Mouse (Mus musculus) thymus, adult 18-20 months (tissue): ENCODE measurements around the gene Grk4.
A peak's percentile ranks its signal among the peaks of the same experiment; 100 is the strongest.

Source experiments
- DNase-seq, 2 experiments: peaks; one replicate each; pipeline ENCODE4 v3.0.0; 2022; ENCODE audit warnings: mixed read lengths in 2 of 2

Grk4 gene

DNA sequence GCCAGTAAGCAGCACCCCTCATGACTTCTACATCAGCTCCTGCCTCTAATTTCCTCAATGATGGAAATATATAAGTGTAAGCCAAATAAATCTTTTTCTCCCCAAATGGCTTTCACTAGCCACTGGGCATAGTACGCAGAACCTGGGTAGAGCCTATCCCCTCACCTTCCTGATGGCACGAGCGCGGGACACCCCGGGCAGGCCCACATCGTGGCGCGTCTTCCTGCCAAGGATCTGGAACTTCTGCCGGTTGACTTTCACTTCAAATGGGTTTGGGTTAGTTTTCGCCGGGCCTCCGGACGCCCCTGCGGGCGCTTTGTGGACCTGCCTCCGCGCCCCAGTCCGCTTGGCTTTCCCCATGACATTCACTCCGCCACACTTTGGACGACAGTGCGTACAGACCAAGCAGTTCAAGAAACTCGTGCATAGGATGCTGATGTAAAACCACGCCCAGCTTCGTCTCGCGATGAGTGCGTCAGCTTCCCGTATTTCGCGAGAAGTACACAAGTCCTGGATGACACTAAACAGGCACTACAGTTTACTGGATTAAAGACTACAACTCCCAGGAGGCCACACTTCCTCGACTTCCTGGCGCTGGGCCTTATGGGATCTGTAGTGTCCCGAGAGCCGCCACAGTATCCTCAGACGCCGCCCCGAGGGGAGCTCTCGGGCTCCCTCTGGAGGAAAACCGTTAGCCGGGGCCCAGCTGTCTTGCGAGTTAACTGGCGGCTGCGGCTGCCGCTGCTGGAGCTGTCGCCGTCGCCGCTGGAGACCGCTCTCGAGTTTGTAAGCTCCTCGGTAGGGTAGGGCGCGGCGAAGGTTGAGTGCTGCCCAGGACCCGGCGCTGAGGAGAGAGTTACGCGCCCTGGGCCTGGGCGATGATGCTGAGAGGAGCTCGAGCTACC, at the start of gene Grk4, which contains the start of gene Nop14:
Gene Grk4 (plus strand): TSS at position 694 of the 905 bp plus-strand sequence.
Gene Nop14 (minus strand): TSS at position 463 of the 905 bp plus-strand sequence.
- DNase-seq: peak; percentile 98 to 100

DNA sequence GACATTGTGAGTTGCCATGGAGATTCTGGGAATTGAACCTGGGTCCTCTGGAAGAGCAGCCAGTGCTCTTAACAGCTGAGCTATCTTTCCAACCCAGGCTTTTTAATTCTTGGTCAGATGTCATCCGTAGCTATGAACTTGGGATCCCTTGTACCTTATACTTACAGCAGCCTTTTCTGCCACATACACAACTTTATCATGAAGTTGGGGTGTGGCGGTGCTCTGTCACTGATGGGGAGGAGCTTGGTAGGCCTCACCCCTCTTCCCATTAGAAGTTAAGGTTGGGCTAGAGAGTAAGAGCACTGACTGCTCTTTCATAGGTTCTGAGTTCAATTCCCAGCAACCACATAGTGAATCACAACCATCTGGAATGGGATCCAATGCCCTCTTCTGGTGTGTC, 27.2 kb upstream of the Grk4 start:
- no peak for DNase-seq

DNA sequence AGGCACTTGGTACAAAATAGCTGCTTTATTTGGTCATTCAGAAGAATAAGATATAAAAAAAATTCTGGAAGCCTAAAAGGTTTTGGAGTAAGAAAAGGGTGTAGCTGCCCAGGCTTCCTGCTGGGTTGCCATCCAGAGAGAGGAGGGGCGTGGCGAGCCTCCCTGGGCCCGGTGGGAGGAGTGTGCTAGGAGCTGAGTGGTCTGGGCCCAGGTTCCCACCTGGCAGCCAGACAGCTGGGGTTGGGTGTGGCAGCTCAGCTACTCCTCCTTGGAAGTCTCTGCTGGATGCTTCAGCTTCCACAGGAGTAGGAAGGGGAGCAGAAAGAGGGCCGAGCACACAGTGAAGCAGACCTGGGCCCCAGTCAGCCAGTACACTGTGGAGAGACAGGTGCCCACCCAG, 26.5 kb upstream of the Grk4 start:
- no peak for DNase-seq

DNA sequence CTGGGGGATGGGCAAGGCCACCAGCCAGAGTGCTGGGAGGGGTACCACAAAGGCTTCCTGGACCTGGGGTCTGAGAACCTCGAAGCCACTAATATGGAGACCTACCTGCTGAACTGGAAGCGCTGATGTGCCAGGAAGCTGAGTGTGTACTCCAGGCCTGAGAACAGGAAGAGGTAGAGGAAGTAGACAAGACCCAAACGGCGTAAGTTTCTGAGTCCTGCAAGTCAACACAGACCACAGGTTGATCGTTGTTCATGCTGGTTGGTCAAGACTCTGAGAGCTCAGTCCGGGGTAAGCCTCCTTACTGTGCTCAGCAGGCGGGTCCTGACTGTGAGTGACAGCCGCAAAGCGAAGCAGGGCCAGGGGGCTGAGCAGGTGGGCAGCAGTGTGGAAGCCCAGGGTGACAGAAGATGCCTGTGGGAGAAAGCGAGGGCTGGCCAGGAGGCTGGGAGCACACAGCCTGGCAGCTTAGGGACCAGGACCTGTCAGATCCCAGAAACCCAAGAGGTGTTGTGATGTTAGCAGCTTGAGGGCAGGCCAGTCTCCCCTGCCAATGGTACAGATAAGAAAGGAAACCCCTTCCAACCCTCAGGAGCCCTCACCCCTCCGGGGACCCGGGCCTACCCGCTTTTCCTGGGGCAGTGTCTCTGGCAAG, 25.3 kb upstream of the Grk4 start:
- no peak for DNase-seq

GRCm38 (mm10) chr5:34635665-34636192, 24.4 kb upstream of the Grk4 start:
- no peak for DNase-seq

DNA sequence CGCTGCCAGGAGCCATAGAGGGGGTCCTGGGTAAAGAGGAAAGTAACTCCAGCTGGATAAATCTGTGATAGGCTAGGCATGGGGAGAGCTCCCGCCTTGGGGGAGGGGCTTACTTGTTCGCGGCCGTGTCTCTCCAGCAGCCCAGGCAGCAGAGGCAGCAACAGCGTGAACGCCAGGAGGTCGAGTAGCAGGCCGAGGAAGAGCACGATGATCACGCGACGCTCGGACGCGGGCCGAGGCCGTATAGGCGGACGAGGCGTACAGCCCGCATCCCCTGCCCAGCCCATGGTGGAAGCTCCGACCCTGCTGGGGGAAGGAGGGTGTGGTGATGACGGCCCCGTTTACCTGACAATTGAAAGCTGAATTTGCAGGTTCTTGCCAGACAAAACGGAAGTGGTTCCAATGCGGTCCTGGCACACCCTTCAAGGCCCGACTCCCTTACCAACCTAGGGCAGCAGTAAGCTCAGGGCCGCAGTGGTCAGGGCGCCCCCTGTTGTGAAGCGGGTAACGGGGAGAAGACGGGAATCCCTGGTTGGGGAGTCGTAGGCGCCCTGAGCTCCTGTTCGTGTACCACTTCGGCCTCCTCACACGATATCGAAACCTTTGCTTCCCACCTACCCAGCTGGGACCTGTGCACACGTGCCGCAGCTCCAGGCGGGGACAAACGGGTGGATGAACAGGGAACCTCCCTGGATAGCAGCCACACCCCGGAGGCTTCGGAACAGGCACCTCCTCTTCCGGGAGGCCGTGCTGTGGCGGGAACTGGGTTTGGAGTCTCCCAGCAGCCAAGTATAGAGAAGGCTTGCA, 23.5 kb upstream of the Grk4 start, which contains the start of gene Mfsd10:
Gene Mfsd10 (minus strand): TSS at position 732 of the 807 bp plus-strand sequence.
- peak; percentile 55 to 69 for DNase-seq

DNA sequence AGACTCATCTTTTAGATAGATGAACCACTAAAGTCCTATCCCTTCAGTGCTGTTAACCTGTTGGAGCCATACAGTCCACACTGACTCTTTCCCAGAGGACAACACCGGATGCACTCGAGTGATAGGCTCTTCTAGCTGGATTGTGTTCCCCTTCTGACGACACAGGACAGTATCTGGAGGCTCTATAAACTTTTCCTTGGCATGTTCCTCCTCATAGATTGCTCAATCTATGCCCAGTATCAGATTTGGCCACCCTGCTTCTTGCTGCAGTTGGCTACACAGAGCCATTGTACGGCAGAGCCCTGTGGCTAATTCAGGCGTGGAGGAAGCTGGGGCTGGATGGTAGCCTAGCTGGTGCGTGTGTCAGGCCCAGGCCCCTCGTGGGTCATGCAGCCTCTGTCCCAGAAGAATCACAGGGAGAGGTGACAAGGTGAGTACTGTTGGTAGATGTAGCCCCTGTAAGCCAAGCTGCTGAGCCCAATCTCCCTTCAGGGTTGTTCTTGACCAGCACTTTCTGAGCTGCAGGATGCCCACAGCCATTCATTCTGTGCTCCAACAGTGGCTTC, 22.5 kb upstream of the Grk4 start:
- DNase-seq: no peak

DNA sequence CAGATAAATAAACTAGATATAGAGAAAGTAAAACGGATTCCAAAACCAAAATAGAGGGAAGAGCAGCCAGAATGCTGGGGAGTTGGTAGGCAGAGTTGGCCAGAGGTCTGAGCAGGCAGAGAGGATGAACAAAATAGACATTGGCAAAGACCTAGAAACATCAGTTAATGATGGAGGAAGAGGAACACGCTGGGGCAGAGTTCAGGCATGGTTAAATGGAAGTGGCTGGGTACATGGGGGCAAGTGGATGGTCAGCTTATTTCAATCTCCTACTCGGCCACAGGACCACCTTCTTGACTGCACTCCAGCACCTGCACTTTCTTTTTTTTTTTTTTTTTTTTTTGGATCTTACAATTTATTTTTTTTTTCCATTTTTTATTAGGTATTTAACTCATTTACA, 18.2 kb upstream of the Grk4 start:
- no peak for DNase-seq

DNA sequence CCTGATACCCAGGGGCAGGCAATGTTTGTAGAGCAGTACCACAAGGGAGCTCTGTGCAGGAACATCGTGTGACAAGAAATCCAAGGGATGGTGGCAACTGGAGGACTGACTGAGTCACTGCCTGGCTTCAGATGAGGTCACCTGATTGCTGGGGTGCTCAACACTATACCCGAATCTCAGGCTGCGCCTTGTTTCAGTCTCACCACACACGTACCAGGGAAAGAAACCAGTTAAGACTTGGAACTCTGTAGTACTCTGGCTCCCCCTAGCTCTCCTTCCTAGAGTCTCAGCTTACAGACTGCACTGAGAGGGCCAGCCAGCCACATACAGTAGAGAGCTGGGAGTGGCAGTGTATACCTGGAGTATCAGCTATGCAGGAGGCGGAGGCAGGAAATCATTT, 17.2 kb upstream of the Grk4 start:
- DNase-seq: peak in 1 of 2 experiments; percentile 23

- DNase-seq: peak in 1 of 2 experiments; percentile 37
Measured at GRCm38 (mm10) chr5:34647581-34647980, 12.6 kb upstream of the Grk4 start.

GRCm38 (mm10) chr5:34652961-34653360, 7.2 kb upstream of the Grk4 start:
- no peak for DNase-seq

DNA sequence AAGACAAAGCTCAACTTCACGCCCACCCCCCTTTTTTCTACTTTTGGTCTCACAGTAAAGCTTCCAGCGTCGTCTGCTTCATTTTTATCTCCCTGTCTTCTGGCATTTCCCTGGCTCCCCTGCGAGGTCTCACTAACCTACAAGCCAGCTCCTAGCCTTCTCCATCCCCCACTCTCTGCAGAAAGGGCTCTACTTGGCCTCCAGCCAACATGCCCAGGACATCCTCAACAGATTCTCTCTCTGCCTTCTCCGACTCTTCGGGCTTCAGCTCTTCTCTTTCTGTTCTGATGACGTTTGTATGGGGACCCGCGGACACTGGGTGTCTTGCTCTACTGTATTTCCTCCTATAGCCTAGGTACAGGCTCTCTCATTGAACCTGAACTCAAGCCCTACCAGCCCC, 5.3 kb upstream of the Grk4 start:
- no peak for DNase-seq

DNA sequence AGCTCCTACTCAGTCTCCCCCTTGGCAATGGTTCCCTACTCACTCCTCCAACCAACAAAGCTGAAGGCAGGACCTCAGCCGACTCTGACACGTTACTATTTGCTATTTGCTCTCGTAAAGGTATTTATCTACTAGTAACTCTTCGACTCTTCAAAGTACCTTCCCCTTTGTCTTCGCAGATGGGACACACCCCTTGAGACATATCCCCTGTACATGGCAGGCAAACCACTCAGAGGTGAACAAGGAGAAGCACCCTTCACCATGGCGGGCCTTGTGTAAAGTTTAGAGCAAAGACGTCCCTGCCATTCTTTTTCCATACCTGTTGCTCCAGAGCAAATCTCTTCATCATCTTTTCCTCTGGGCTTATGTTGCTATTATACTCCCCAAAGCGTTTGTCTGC, 2.6 kb upstream of the Grk4 start:
- DNase-seq: no peak

GRCm38 (mm10) chr5:34660591-34661130, 482 bp downstream of the Grk4 start:
- DNase-seq: no peak

GRCm38 (mm10) chr5:34661909-34662308, 1.7 kb downstream of the Grk4 start:
- DNase-seq: no peak

- DNase-seq: no peak
Measured at GRCm38 (mm10) chr5:34663231-34663630, 3.1 kb downstream of the Grk4 start.

GRCm38 (mm10) chr5:34669493-34669892, 9.3 kb downstream of the Grk4 start:
- no peak for DNase-seq

GRCm38 (mm10) chr5:34670280-34670679, 10.1 kb downstream of the Grk4 start:
- DNase-seq: no peak

DNA sequence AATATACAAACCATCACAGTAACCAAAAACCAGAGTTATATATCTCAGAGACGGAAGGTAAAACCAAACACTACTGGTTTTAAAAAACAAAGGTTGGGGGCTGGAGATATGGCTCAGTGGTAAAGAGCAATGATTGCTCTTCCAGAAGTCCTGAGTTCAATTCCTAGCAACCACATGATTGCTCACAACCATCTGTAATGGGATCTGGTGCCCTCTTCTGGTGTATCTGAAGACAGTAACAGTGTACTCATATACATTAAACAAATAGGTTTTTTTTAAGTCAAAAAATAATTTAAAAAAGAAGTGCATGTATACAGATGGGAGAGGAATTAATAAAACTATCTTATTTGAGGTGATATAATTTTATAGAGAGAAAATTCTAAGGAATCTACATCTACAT, 29.7 kb downstream of the Grk4 start:
- DNase-seq: no peak

GRCm38 (mm10) chr5:34692782-34693181, 32.6 kb downstream of the Grk4 start:
- no peak for DNase-seq

- no peak for DNase-seq
Measured at GRCm38 (mm10) chr5:34695521-34695920, 35.3 kb downstream of the Grk4 start.

- no peak for DNase-seq
Measured at GRCm38 (mm10) chr5:34708436-34708835, 48.3 kb downstream of the Grk4 start.
